ENCODE assay signal across 17 mouse cellular contexts in the genomic region with DNA sequence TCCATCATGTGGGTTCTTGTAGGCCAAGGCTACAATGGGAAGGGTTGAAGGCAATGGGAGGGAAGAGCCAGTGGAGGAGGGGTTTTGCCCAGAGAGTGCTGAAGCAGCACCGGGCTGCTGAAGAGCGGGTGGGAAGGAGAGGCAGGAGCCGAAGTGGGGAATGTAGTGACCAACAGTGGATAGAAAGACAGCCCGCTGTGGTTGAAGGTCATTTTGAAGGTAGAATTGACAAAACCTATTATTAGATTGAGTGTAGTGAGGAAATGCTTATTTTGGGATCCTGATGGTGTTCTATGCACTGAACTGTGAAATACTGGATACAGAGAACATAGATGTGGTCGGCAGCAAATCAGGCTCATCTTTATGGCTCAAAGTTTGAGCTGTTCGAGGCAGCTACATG.
"Had no signal": no experiment of that assay in that cellular context is flagged by ENCODE, and none has a peak within 500 bp of the region (broad histone marks: within the 10 kb centered on the region; RNA-seq: fewer than 3 reads in every experiment).

No protein-coding gene starts in this region.

- H3K27ac ChIP-seq: lung, embryonic 15.5 days; macrophage; midbrain, embryonic 13.5 days; midbrain, embryonic 15.5 days; neural tube, embryonic 12.5 days; stomach, embryonic 15.5 days; stomach, postnatal 0 days had no signal

- DNase-seq: lung, adult 2 months; lung, postnatal 14 days; lung, postnatal 36 days; right cerebral cortex, postnatal 14 days; thymus, adult 2 months; thymus, postnatal 14 days; thymus, postnatal 36 days had no signal

- ATAC-seq: lung, postnatal 0 days; midbrain, embryonic 13.5 days; midbrain, embryonic 15.5 days had no signal

- H3K4me2 ChIP-seq: lung, embryonic 15.5 days; midbrain, embryonic 11.5 days; midbrain, embryonic 13.5 days; midbrain, embryonic 15.5 days; neural tube, embryonic 12.5 days; stomach, embryonic 15.5 days had no signal

- H3K9ac ChIP-seq: lung, embryonic 15.5 days; midbrain, embryonic 13.5 days; midbrain, embryonic 15.5 days; neural tube, embryonic 12.5 days; stomach, embryonic 15.5 days had no signal

- H3K4me1 ChIP-seq: lung, embryonic 15.5 days; megakaryocyte, embryonic 14.5 days; midbrain, embryonic 13.5 days; midbrain, embryonic 15.5 days; neural tube, embryonic 12.5 days; stomach, embryonic 15.5 days had no signal

- H3K27me3 ChIP-seq: lung, embryonic 15.5 days; megakaryocyte, embryonic 14.5 days; midbrain, embryonic 13.5 days; midbrain, embryonic 15.5 days; neural tube, embryonic 12.5 days; stomach, embryonic 15.5 days had no signal

- H3K36me3 ChIP-seq: stomach, embryonic 15.5 days had no signal

- H3K9me3 ChIP-seq: lung, embryonic 15.5 days; megakaryocyte, embryonic 14.5 days; midbrain, embryonic 13.5 days; midbrain, embryonic 15.5 days; neural tube, embryonic 12.5 days; stomach, embryonic 15.5 days had no signal

- H3K4me3 ChIP-seq: lung, embryonic 15.5 days; megakaryocyte, embryonic 14.5 days; midbrain, embryonic 13.5 days; midbrain, embryonic 15.5 days; neural tube, embryonic 12.5 days; stomach, embryonic 15.5 days had no signal
